Mouse (Mus musculus) embryonic facial prominence, embryonic 14.5 days (tissue): ENCODE measurements around the gene Myom3. TPM values are rescaled to one million over a fixed set of nuclear protein-coding genes. Genes with fewer than 3 reads are reported as not detected.
A peak's percentile ranks its signal among the peaks of the same experiment; 100 is the strongest.

ENCODE experiments used
- ATAC-seq: fragments of 200-750 bp; cut with Nextera tagmentation; 2 replicates; pipeline ENCODE4 v1.8.0; 2017; ENCODE audit warnings: low read depth, moderate number of reproducible peaks, moderate TSS enrichment
- DNase-seq: peaks from one replicate; pipeline ENCODE4 v3.0.0-alpha.2; 2015; ENCODE audit warnings: low spot score
- H3K27ac ChIP-seq: fragments of 300-500 bp; sonication (generic); replicated peaks from 2 replicates; pipeline ENCODE4 v1.5.1; 2014; ENCODE audit warnings: low read depth, mild to moderate bottlenecking, low read length, moderate library complexity
- H3K27me3 ChIP-seq: fragments of 300-500 bp; sonication (generic); replicated peaks from 2 replicates; pipeline ENCODE4 v1.6.1; 2014; ENCODE audit warnings: low read length; ENCODE audit not compliant: control insufficient read depth, insufficient read depth
- H3K36me3 ChIP-seq: fragments of 300-500 bp; sonication (generic); 2 replicates; pipeline ENCODE4 v1.6.1; 2014; ENCODE audit warnings: low read length, mixed read lengths; ENCODE audit not compliant: control insufficient read depth, insufficient read depth
- H3K4me1 ChIP-seq: fragments of 300-500 bp; sonication (generic); 2 replicates; pipeline ENCODE4 v1.6.1; 2014; ENCODE audit warnings: antibody characterized with exemption, low read length; ENCODE audit not compliant: control insufficient read depth, insufficient read depth
- H3K4me2 ChIP-seq: fragments of 300-500 bp; sonication (generic); 2 replicates; pipeline ENCODE4 v1.6.1; 2014; ENCODE audit warnings: low read depth, mild to moderate bottlenecking, low read length, moderate library complexity, mixed read lengths
- H3K4me3 ChIP-seq: fragments of 300-500 bp; sonication (generic); 2 replicates; pipeline ENCODE4 v1.5.1; 2014; ENCODE audit warnings: low read depth, mild to moderate bottlenecking, low read length
- H3K9ac ChIP-seq: fragments of 300-500 bp; sonication (generic); 2 replicates; pipeline ENCODE4 v1.6.1; 2014; ENCODE audit warnings: low read depth, mild to moderate bottlenecking, low read length, moderate library complexity, mixed read lengths
- H3K9me3 ChIP-seq: fragments of 300-500 bp; sonication (generic); 2 replicates; pipeline ENCODE4 v1.6.1; 2016; ENCODE audit warnings: low read length; ENCODE audit not compliant: control insufficient read depth
- WGBS: fragments of 180-500 bp; shearing (Covaris S2); extraction: QIAGEN DNeasy Blood & Tissue Kit; methylation state at CpG from one replicate; pipeline ENCODE4 v1.1.7; 2014; 5-methylcytosine and 5-hydroxymethylcytosine counted together
- polyA plus RNA-seq: library from polyadenylated mRNA; unstranded; fragments of >200 nt; fragmentation: Nextera tagmentation; extraction: Ambion mirVana; gene quantifications from 2 replicates; pipeline ENCODE4 v1.2.1, GENCODE M21; 2014

The Myom3 gene
- polyA plus RNA-seq, 1 experiment from 2014 or later, result 10.2 TPM

DNA sequence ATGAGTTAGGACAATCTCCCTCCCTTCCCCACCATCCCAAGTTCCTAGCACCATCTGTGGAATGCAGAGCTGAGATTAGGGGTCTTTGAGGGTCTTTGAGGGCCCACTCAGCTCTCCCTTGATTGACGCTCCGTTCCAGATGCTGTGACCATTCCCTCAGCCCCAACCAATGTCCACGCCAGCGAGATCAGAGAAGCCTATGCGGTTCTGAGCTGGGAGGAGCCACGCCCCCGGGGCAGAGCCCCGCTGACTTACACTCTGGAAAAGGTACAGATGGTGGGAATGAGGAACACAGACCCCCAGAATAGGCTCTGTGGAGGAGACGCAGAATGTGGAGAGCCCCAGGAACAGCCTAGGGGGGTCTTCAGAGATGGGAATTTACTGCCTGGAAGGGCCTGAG lies 20.1 kb downstream of the Myom3 start:
- no peak for ATAC-seq
- DNase-seq, result no peak

GRCm38 (mm10) chr4:135780255-135780654 lies 20.7 kb downstream of the Myom3 start:
- Histone ChIP-seq H3K27ac (no peak overlapping the region), H3K4me2 (no peak overlapping the region), H3K27me3 (no peaks in the 10 kb centered on the region), H3K9me3 (no peaks in the 10 kb centered on the region), H3K4me3 (no peak overlapping the region), H3K4me1 (0 out of 2 replicates have a peak, but pooled peaks cover 3% of the 10 kb centered on the region), H3K36me3 (no peaks in the 10 kb centered on the region), H3K9ac (no peak overlapping the region)
- ATAC-seq (peak; percentile 63; the same call in 1 of the 2 replicates), DNase-seq (peak; percentile 59)
- WGBS, result 41% methylated on average over 3 of the region's 3 CpGs

More for the DNA sequence above, 20.1 kb downstream of the Myom3 start:
- Histone ChIP-seq H3K27me3 (no peaks in the 10 kb centered on the region), H3K4me2 (no peak overlapping the region), H3K9me3 (no peaks in the 10 kb centered on the region), H3K4me1 (0 out of 2 replicates have a peak, but pooled peaks cover 3% of the 10 kb centered on the region), H3K9ac (no peak overlapping the region), H3K4me3 (no peak overlapping the region), H3K27ac (no peak overlapping the region), H3K36me3 (no peaks in the 10 kb centered on the region)
- 64% methylated on average over 9 of the region's 9 CpGs for WGBS

- Histone ChIP-seq H3K9ac (no peak overlapping the region), H3K9me3 (no peaks in the 10 kb centered on the region), H3K27me3 (no peaks in the 10 kb centered on the region), H3K4me2 (no peak overlapping the region), H3K4me3 (no peak overlapping the region), H3K36me3 (no peaks in the 10 kb centered on the region), H3K27ac (no peak overlapping the region), H3K4me1 (0 out of 2 replicates have a peak, but pooled peaks cover 3% of the 10 kb centered on the region)
- peak; percentile 28 for DNase-seq
- 68% methylated on average over 5 of the region's 5 CpGs for WGBS
- ATAC-seq, result no peak
Observed at GRCm38 (mm10) chr4:135781304-135781703, 21.8 kb downstream of the Myom3 start.

DNA sequence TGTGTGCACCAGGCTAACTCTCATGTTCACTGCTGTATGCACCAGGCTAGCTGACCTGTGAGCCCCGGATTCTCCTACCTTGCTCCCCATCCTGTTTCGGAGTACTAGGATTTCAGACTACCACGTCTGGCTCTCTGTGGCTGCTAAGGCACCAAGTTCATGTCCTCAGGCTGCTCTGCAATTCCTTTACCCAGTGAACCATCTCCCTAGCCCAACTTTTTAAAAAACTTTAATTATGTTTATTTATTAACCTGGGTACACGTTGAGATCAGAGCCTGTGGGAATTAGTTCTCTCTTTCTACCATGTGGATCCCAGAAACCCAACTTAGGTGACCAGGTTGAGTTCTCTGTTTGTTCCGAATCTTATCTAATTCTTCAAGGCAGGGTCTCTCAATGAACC lies 27.1 kb downstream of the Myom3 start:
- Histone ChIP-seq H3K4me3 (no peak overlapping the region), H3K9me3 (no peaks in the 10 kb centered on the region), H3K27ac (no peak overlapping the region), H3K4me2 (no peak overlapping the region), H3K4me1 (no peaks in the 10 kb centered on the region), H3K36me3 (no peaks in the 10 kb centered on the region), H3K27me3 (no peaks in the 10 kb centered on the region), H3K9ac (no peak overlapping the region)
- no peak for ATAC-seq
- 75% methylated on average over 5 of the region's 5 CpGs for WGBS
- DNase-seq, result no peak

GRCm38 (mm10) chr4:135787271-135787670 lies 27.8 kb downstream of the Myom3 start:
- H3K9ac ChIP-seq, result no peak overlapping the region
- DNase-seq (no peak), ATAC-seq (no peak)
- no peak overlapping the region for H3K27ac ChIP-seq
- 84% methylated on average over 6 of the region's 6 CpGs for WGBS
- H3K27me3 ChIP-seq, result no peaks in the 10 kb centered on the region
- H3K36me3 ChIP-seq, result no peaks in the 10 kb centered on the region
- no peak overlapping the region for H3K4me3 ChIP-seq
- no peak overlapping the region for H3K4me2 ChIP-seq
- H3K9me3 ChIP-seq, result 0 out of 2 replicates have a peak, but pooled peaks cover 1% of the 10 kb centered on the region
- no peaks in the 10 kb centered on the region for H3K4me1 ChIP-seq

DNA sequence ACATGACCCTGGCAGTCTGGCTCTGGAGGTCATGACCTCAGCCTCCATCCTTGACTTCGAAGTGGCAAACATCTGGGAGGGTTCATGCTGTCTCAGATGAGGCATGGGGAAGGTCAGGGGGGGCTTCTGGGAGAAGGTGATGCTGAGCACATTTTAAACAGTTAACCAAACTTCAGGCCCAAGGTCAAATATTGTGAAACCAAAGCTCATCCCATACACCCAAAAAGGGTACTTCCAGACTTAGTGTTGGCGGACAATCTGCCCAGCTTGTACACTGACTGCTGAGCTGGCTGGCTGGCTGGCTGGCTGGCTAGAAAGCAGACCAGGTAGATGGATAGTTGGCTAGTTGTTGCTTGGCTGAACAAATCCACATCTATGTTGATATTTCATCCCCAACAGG lies 29.6 kb downstream of the Myom3 start:
- ATAC-seq (no peak), DNase-seq (no peak)
- no peaks in the 10 kb centered on the region for H3K4me1 ChIP-seq
- 0 out of 2 replicates have a peak, but pooled peaks cover 7% of the 10 kb centered on the region for H3K9me3 ChIP-seq
- 66% methylated on average over 2 of the region's 2 CpGs for WGBS
- no peak overlapping the region for H3K9ac ChIP-seq
- no peaks in the 10 kb centered on the region for H3K27me3 ChIP-seq
- H3K27ac ChIP-seq, result no peak overlapping the region
- H3K36me3 ChIP-seq, result no peaks in the 10 kb centered on the region
- no peak overlapping the region for H3K4me2 ChIP-seq
- no peak overlapping the region for H3K4me3 ChIP-seq

- ATAC-seq (no peak), DNase-seq (no peak)
- WGBS, result 89% methylated on average over 5 of the region's 5 CpGs
- Histone ChIP-seq H3K4me3 (no peak overlapping the region), H3K9ac (no peak overlapping the region), H3K36me3 (no peaks in the 10 kb centered on the region), H3K9me3 (0 out of 2 replicates have a peak, but pooled peaks cover 7% of the 10 kb centered on the region), H3K4me2 (no peak overlapping the region), H3K27ac (no peak overlapping the region), H3K4me1 (no peaks in the 10 kb centered on the region; the same call in 1 of the 2 replicates), H3K27me3 (no peaks in the 10 kb centered on the region)
Observed at GRCm38 (mm10) chr4:135792821-135793220, 33.3 kb downstream of the Myom3 start.

DNA sequence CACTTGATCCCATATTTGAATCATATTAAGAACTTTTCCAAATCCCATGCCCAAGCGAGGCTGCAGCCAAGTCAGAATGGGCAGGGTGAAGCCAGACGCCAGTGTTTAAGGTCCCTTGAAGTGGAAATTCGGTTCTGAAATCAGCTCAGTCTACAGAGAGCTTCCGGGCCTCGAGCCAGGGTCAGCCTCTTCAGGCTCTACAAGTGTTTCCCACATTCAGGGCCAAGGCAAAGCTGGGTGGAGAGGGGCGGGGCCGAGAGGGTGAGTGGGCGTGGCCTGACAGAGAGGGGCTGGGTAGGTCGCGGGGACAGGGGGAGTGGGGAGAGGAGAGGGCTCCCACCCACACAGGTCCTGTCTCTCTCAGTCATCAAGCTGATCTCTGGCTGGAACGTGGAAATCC lies 38.4 kb downstream of the Myom3 start:
- 33% methylated on average over 11 of the region's 11 CpGs for WGBS
- ATAC-seq (peak; percentile 50; the same call in 1 of the 2 replicates), DNase-seq (peak; percentile 46)
- Histone ChIP-seq H3K9me3 (no peaks in the 10 kb centered on the region), H3K27ac (no peak overlapping the region), H3K36me3 (no peaks in the 10 kb centered on the region), H3K4me2 (peak overlapping the region; percentile 5; the same call in 1 of the 2 replicates), H3K4me3 (no peak overlapping the region), H3K9ac (no peak overlapping the region; the same call in 1 of the 2 replicates), H3K27me3 (no peaks in the 10 kb centered on the region), H3K4me1 (no peaks in the 10 kb centered on the region; the same call in 1 of the 2 replicates)

DNA sequence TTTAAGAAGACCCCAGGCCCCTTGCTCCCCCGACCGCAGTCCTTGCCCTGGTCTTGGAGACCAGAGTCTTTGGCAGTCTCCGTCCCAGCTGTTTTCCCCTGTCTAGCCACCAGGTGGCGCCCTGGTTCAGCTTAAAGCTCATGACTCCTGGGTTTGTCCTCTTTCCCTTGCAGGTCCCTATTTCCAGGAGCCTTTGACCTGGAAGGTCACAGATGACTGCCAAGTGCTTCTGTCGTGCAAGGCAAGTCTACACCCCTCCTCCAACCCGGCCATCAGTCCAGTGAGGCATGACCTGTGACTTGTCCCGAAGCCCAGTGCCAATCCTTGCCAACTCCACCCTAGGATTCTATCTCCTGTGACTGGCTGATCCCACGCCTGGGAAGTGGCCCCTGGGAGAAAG lies 42.0 kb downstream of the Myom3 start:
- ATAC-seq (0 out of 2 replicates have a peak, but pooled peaks have one; percentile 20), DNase-seq (peak; percentile 85)
- H3K27me3 ChIP-seq, result no peaks in the 10 kb centered on the region
- H3K4me2 ChIP-seq, result no peak overlapping the region
- H3K9ac ChIP-seq, result no peak overlapping the region
- H3K4me1 ChIP-seq, result no peaks in the 10 kb centered on the region; the same call in 1 of the 2 replicates
- WGBS, result 16% methylated on average over 8 of the region's 8 CpGs
- H3K4me3 ChIP-seq, result no peak overlapping the region
- 0 out of 2 replicates have a peak, but pooled peaks cover 5% of the 10 kb centered on the region for H3K9me3 ChIP-seq
- H3K36me3 ChIP-seq, result no peaks in the 10 kb centered on the region
- no peak overlapping the region for H3K27ac ChIP-seq
